Mouse (Mus musculus) E14TG2a.4 (cell line): ENCODE data around the gene Pla2g3.

Experiments
- H3K27me3 ChIP-seq: 2 replicates; pipeline ENCODE4 v1.6.1; 2014; ENCODE audit warnings: low read length, control low read depth; ENCODE audit not compliant: insufficient read depth
- H3K36me3 ChIP-seq: 2 replicates; pipeline ENCODE4 v1.6.1; 2014; ENCODE audit warnings: low read length, control low read depth; ENCODE audit not compliant: insufficient read depth
- H3K4me1 ChIP-seq: replicated peaks from 2 replicates; pipeline ENCODE4 v1.6.1; 2014; ENCODE audit warnings: low read depth, low read length, control low read depth
- H3K4me3 ChIP-seq: replicated peaks from 2 replicates; pipeline ENCODE4 v1.5.1; 2014; ENCODE audit warnings: mild to moderate bottlenecking, low read length
- H3K9me3 ChIP-seq: 2 replicates; pipeline ENCODE4 v1.6.1; 2014; ENCODE audit warnings: low read length, control low read depth
- CTCF ChIP-seq: conservative IDR thresholded peaks from 2 replicates; pipeline ENCODE4 v1.5.1; 2014; ENCODE audit warnings: low read length
- NANOG ChIP-seq: IDR thresholded peaks from 2 replicates; pipeline ENCODE4 v1.6.1; 2014; ENCODE audit warnings: borderline replicate concordance, low read length, mixed read lengths
- POU5F1 ChIP-seq: IDR thresholded peaks from 2 replicates; pipeline ENCODE4 v1.6.1; 2014; ENCODE audit warnings: low read length, borderline replicate concordance

Pla2g3 gene

GRCm38 (mm10) chr11:3548564-3549295, 60.6 kb downstream of the Pla2g3 start:
- H3K4me1 ChIP-seq = peaks cover 63% of the 10 kb centered on the region
- no peak overlapping the region for H3K4me3 ChIP-seq
- H3K27me3 ChIP-seq = no peaks in the 10 kb centered on the region
- TF ChIP-seq POU5F1 (no peak), NANOG (no peak), CTCF (no peak)
- no peaks in the 10 kb centered on the region for H3K36me3 ChIP-seq
- H3K9me3 ChIP-seq = peaks cover 9% of the 10 kb centered on the region
